Mouse (Mus musculus) neural tube, embryonic 13.5 days (tissue): Measurements from ENCODE around the gene Meiob. TPM values are rescaled to one million over a fixed set of nuclear protein-coding genes. Genes with fewer than 3 reads are reported as not detected.

ENCODE experiments used
- ATAC-seq: fragments of 200-750 bp; cut with Nextera tagmentation; 2 replicates; pipeline ENCODE4 v1.8.0; 2017; ENCODE audit warnings: low read depth, mild to moderate bottlenecking, moderate TSS enrichment, moderate library complexity
- H3K27ac ChIP-seq: fragments of 300-500 bp; sonication (generic); replicated peaks from 2 replicates; pipeline ENCODE4 v1.5.1; 2015; ENCODE audit warnings: moderate library complexity, mild to moderate bottlenecking, inconsistent platforms
- H3K27me3 ChIP-seq: fragments of 300-500 bp; sonication (generic); 2 replicates; pipeline ENCODE4 v1.6.1; 2015; ENCODE audit warnings: mild to moderate bottlenecking, inconsistent platforms
- H3K36me3 ChIP-seq: fragments of 300-500 bp; sonication (generic); 2 replicates; pipeline ENCODE4 v1.6.1; 2015; ENCODE audit warnings: mild to moderate bottlenecking, inconsistent platforms
- H3K4me1 ChIP-seq: fragments of 300-500 bp; sonication (generic); replicated peaks from 2 replicates; pipeline ENCODE4 v1.6.1; 2015; ENCODE audit warnings: inconsistent platforms
- H3K4me2 ChIP-seq: fragments of 300-500 bp; sonication (generic); 2 replicates; pipeline ENCODE4 v1.6.1; 2015; ENCODE audit warnings: inconsistent platforms, mild to moderate bottlenecking, moderate library complexity
- H3K4me3 ChIP-seq: fragments of 300-500 bp; sonication (generic); 2 replicates; pipeline ENCODE4 v1.5.1; 2015; ENCODE audit warnings: mild to moderate bottlenecking, inconsistent platforms
- H3K9ac ChIP-seq: fragments of 300-500 bp; sonication (generic); 2 replicates; pipeline ENCODE4 v1.6.1; 2015; ENCODE audit warnings: moderate library complexity, mild to moderate bottlenecking, inconsistent platforms
- H3K9me3 ChIP-seq: fragments of 300-500 bp; sonication (generic); 2 replicates; pipeline ENCODE4 v1.6.1; 2016; ENCODE audit warnings: inconsistent platforms
- WGBS: fragments of 180-500 bp; shearing (Covaris S2); methylation state at CpG from one replicate; pipeline ENCODE4 v1.1.7; 2015; 5-methylcytosine and 5-hydroxymethylcytosine counted together
- polyA plus RNA-seq: library from polyadenylated mRNA; unstranded; fragments of >200 nt; fragmentation: Nextera tagmentation; extraction: Ambion mirVana; gene quantifications from 2 replicates; pipeline ENCODE4 v1.2.1, GENCODE M21; 2015

Meiob gene
- polyA plus RNA-seq, 1 experiment from 2014 or later, result not detected

GRCm38 (mm10) chr17:24878531-24878930 lies 74.4 kb downstream of the Meiob start:
- 74% methylated on average over 8 of the region's 8 CpGs for WGBS
- H3K9me3 ChIP-seq, result no peaks in the 10 kb centered on the region
- H3K27ac ChIP-seq, result no peak overlapping the region
- no peak for ATAC-seq
- H3K36me3 ChIP-seq, result peaks cover 11% of the 10 kb centered on the region
- no peak overlapping the region for H3K4me3 ChIP-seq
- no peaks in the 10 kb centered on the region for H3K27me3 ChIP-seq
- 0 out of 2 replicates have a peak overlapping the region, but pooled peaks have one; percentile 26 for H3K9ac ChIP-seq
- no peaks in the 10 kb centered on the region; the same call in 1 of the 2 replicates for H3K4me1 ChIP-seq
- H3K4me2 ChIP-seq, result no peak overlapping the region

GRCm38 (mm10) chr17:24881738-24882440 lies 77.8 kb downstream of the Meiob start:
- 53% methylated on average over 7 of the region's 7 CpGs for WGBS

GRCm38 (mm10) chr17:24884391-24884790 lies 80.3 kb downstream of the Meiob start:
- Histone ChIP-seq H3K9me3 (no peaks in the 10 kb centered on the region), H3K4me2 (no peak overlapping the region), H3K27me3 (no peaks in the 10 kb centered on the region), H3K36me3 (peaks cover 24% of the 10 kb centered on the region), H3K27ac (no peak overlapping the region), H3K4me1 (peaks cover 33% of the 10 kb centered on the region), H3K9ac (no peak overlapping the region), H3K4me3 (no peak overlapping the region)
- no peak for ATAC-seq
- 91% methylated on average over 6 of the region's 6 CpGs for whole genome bisulfite sequencing

More at GRCm38 (mm10) chr17:24881738-24882440, 77.8 kb downstream of the Meiob start:
- Histone ChIP-seq H3K36me3 (peaks cover 18% of the 10 kb centered on the region), H3K27ac (no peak overlapping the region), H3K4me2 (no peak overlapping the region), H3K9me3 (no peaks in the 10 kb centered on the region), H3K27me3 (no peaks in the 10 kb centered on the region), H3K4me3 (no peak overlapping the region), H3K9ac (no peak overlapping the region), H3K4me1 (peaks cover 13% of the 10 kb centered on the region)
- ATAC-seq, result no peak

- peak overlapping the region; percentile 80 for H3K4me3 ChIP-seq
- H3K36me3 ChIP-seq, result peaks cover 35% of the 10 kb centered on the region
- H3K4me2 ChIP-seq, result peak overlapping the region; percentile 83
- ATAC-seq, result no peak
- WGBS, result 24% methylated on average over 22 of the region's 22 CpGs
- H3K4me1 ChIP-seq, result peaks cover 33% of the 10 kb centered on the region
- peak overlapping the region; percentile 69 for H3K9ac ChIP-seq
- no peaks in the 10 kb centered on the region for H3K27me3 ChIP-seq
- H3K27ac ChIP-seq, result no peak overlapping the region
- H3K9me3 ChIP-seq, result no peaks in the 10 kb centered on the region
These were observed 81.5 kb downstream of the Meiob start for GRCm38 (mm10) chr17:24885356-24886133.

- H3K4me1 ChIP-seq, result peaks cover 33% of the 10 kb centered on the region
- no peaks in the 10 kb centered on the region for H3K9me3 ChIP-seq
- H3K36me3 ChIP-seq, result peaks cover 43% of the 10 kb centered on the region
- WGBS, result under 1% methylated on average over 69 of the region's 69 CpGs
- H3K9ac ChIP-seq, result peak within 1 kb of the TSS; percentile 84
- peak within 1 kb of the TSS; percentile 77 for H3K27ac ChIP-seq
- H3K27me3 ChIP-seq, result no peaks in the 10 kb centered on the region
- H3K4me3 ChIP-seq, result peak within 1 kb of the TSS; percentile 80
- ATAC-seq, result peak; percentile 96
- peak within 1 kb of the TSS; percentile 88 for H3K4me2 ChIP-seq
These were observed 82.2 kb downstream of the Meiob start, which contains the start of the genes Nubp2 and Spsb3 for GRCm38 (mm10) chr17:24886134-24886931. Nubp2 (minus strand) TSS chr17:24886349. Spsb3 (plus strand) TSS chr17:24886643.

- peaks cover 33% of the 10 kb centered on the region for H3K4me1 ChIP-seq
- peak overlapping the region; percentile 80 for H3K4me3 ChIP-seq
- H3K27ac ChIP-seq, result peak overlapping the region; percentile 77
- H3K36me3 ChIP-seq, result peaks cover 49% of the 10 kb centered on the region
- WGBS, result 1% methylated on average over 18 of the region's 18 CpGs
- peak overlapping the region; percentile 84 for H3K9ac ChIP-seq
- no peaks in the 10 kb centered on the region for H3K9me3 ChIP-seq
- H3K27me3 ChIP-seq, result no peaks in the 10 kb centered on the region
- ATAC-seq, result peak; percentile 58
- peak overlapping the region; percentile 88 for H3K4me2 ChIP-seq
These were observed 82.8 kb downstream of the Meiob start for GRCm38 (mm10) chr17:24886932-24887271.

- H3K27ac ChIP-seq, result no peak overlapping the region
- 68% methylated on average over 18 of the region's 18 CpGs for WGBS
These were observed 83.4 kb downstream of the Meiob start for GRCm38 (mm10) chr17:24887291-24888080.

GRCm38 (mm10) chr17:24888862-24889261 lies 84.8 kb downstream of the Meiob start:
- Histone ChIP-seq H3K4me1 (peaks cover 44% of the 10 kb centered on the region), H3K27me3 (no peaks in the 10 kb centered on the region), H3K4me2 (peak overlapping the region; percentile 88; the same call in 1 of the 2 replicates), H3K36me3 (peaks cover 52% of the 10 kb centered on the region), H3K27ac (no peak overlapping the region), H3K9me3 (no peaks in the 10 kb centered on the region), H3K4me3 (no peak overlapping the region), H3K9ac (0 out of 2 replicates have a peak overlapping the region, but pooled peaks have one; percentile 26)
- 96% methylated on average over 3 of the region's 3 CpGs for WGBS
- ATAC-seq, result no peak

More at GRCm38 (mm10) chr17:24887291-24888080, 83.4 kb downstream of the Meiob start:
- ATAC-seq, result no peak
- Histone ChIP-seq H3K4me2 (peak overlapping the region; percentile 88), H3K36me3 (peaks cover 54% of the 10 kb centered on the region), H3K9ac (peak overlapping the region; percentile 84), H3K4me1 (peaks cover 33% of the 10 kb centered on the region), H3K4me3 (peak overlapping the region; percentile 80), H3K9me3 (no peaks in the 10 kb centered on the region), H3K27me3 (no peaks in the 10 kb centered on the region)

Other genes starting within 250 kb of the Meiob start
- gene Tsc2, start 171.7 kb upstream of the Meiob start, polyA plus RNA-seq, result 62.5 and 73.0 TPM in 2 replicates
- gene Nthl1, start 171.6 kb upstream of the Meiob start, polyA plus RNA-seq, result 7.4 and 9.7 TPM in 2 replicates
- gene Slc9a3r2, start 154.0 kb upstream of the Meiob start, polyA plus RNA-seq, result 35.4 and 42.6 TPM in 2 replicates
- gene Npw, start 145.8 kb upstream of the Meiob start, polyA plus RNA-seq, result not detected in 2 replicates
- 20.9 and 22.2 TPM in 2 replicates for gene Zfp598, start 134.6 kb upstream of the Meiob start, polyA plus RNA-seq
- gene Syngr3, start 114.3 kb upstream of the Meiob start, polyA plus RNA-seq, result 94.2 and 114 TPM in 2 replicates
- 34.3 and 39.6 TPM in 2 replicates for gene Gfer, start 108.1 kb upstream of the Meiob start, polyA plus RNA-seq
- 1.1 and 1.5 TPM in 2 replicates for gene Noxo1, start 108.1 kb upstream of the Meiob start, polyA plus RNA-seq
- 58.4 and 64.0 TPM in 2 replicates for gene Tbl3, start 96.6 kb upstream of the Meiob start, polyA plus RNA-seq
- gene Rnf151, start 86.2 kb upstream of the Meiob start, polyA plus RNA-seq, result 0.18 TPM in 1 of 2 replicates, not detected in the other
- gene Rps2, start 86.2 kb upstream of the Meiob start, polyA plus RNA-seq, result 759 and 773 TPM in 2 replicates
- 261 and 273 TPM in 2 replicates for gene Ndufb10, start 79.8 kb upstream of the Meiob start, polyA plus RNA-seq
- not detected in 2 replicates for gene Rpl3l, start 76.5 kb upstream of the Meiob start, polyA plus RNA-seq
- 26.5 and 29.4 TPM in 2 replicates for gene Msrb1, start 67.6 kb upstream of the Meiob start, polyA plus RNA-seq
- 0.39 and 0.59 TPM in 2 replicates for gene Hs3st6, start 51.3 kb upstream of the Meiob start, polyA plus RNA-seq
- gene Hagh, start 35.9 kb downstream of the Meiob start, polyA plus RNA-seq, result 55.7 and 59.0 TPM in 2 replicates
- 21.1 and 22.3 TPM in 2 replicates for gene Fahd1, start 46.1 kb downstream of the Meiob start, polyA plus RNA-seq
- 0.39 TPM in 1 of 2 replicates, not detected in the other for gene Igfals, start 61.7 kb downstream of the Meiob start, polyA plus RNA-seq
- 63.5 and 76.1 TPM in 2 replicates for gene Nubp2, start 82.1 kb downstream of the Meiob start, polyA plus RNA-seq
- 64.6 and 74.2 TPM in 2 replicates for gene Spsb3, start 82.4 kb downstream of the Meiob start, polyA plus RNA-seq
- 32.7 and 36.3 TPM in 2 replicates for gene Eme2, start 90.8 kb downstream of the Meiob start, polyA plus RNA-seq
- gene Mrps34, start 90.8 kb downstream of the Meiob start, polyA plus RNA-seq, result 71.1 and 85.7 TPM in 2 replicates
- 86.0 and 89.0 TPM in 2 replicates for gene Nme3, start 92.2 kb downstream of the Meiob start, polyA plus RNA-seq
- 82.2 and 85.8 TPM in 2 replicates for gene Mapk8ip3, start 132.7 kb downstream of the Meiob start, polyA plus RNA-seq
- gene Jpt2, start 156.4 kb downstream of the Meiob start, polyA plus RNA-seq, result 100 and 110 TPM in 2 replicates
- 7.0 and 7.3 TPM in 2 replicates for gene Cramp1l, start 211.5 kb downstream of the Meiob start, polyA plus RNA-seq
- 17.8 and 19.2 TPM in 2 replicates for gene Ift140, start 211.8 kb downstream of the Meiob start, polyA plus RNA-seq